Mouse (Mus musculus) fibroblast of lung, adult 2 months (primary cell): ENCODE results near the gene Aqp6.

ENCODE experiments used
- DNase-seq: peaks from one replicate; pipeline ENCODE4 v3.0.0-alpha.2; 2011; ENCODE audit warnings: low read depth

Gene Aqp6

GRCm38 (mm10) chr15:99597596-99597995 lies 3.6 kb upstream of the Aqp6 start:
- DNase-seq = no peak

- DNase-seq = no peak
Measured at GRCm38 (mm10) chr15:99599245-99600070, 1.7 kb upstream of the Aqp6 start.

- DNase-seq = no peak
Measured at GRCm38 (mm10) chr15:99601823-99602120, 572 bp downstream of the Aqp6 start.

- DNase-seq = no peak
Measured at GRCm38 (mm10) chr15:99602206-99602820, 1.1 kb downstream of the Aqp6 start.

- no peak for DNase-seq
Measured at GRCm38 (mm10) chr15:99603216-99603615, 2.0 kb downstream of the Aqp6 start.

GRCm38 (mm10) chr15:99605595-99605994 lies 4.4 kb downstream of the Aqp6 start:
- DNase-seq = no peak

GRCm38 (mm10) chr15:99606515-99606914 lies 5.3 kb downstream of the Aqp6 start:
- DNase-seq = no peak

GRCm38 (mm10) chr15:99607388-99608113 lies 6.4 kb downstream of the Aqp6 start:
- no peak for DNase-seq

- no peak for DNase-seq
Measured at GRCm38 (mm10) chr15:99608382-99609125, 7.4 kb downstream of the Aqp6 start.

- DNase-seq = no peak
Measured at GRCm38 (mm10) chr15:99611563-99611962, 10.4 kb downstream of the Aqp6 start.

GRCm38 (mm10) chr15:99614273-99614672 lies 13.1 kb downstream of the Aqp6 start:
- no peak for DNase-seq

- peak; percentile 47 for DNase-seq
Measured at GRCm38 (mm10) chr15:99614753-99615152, 13.6 kb downstream of the Aqp6 start.

- DNase-seq = peak; percentile 51
Measured at GRCm38 (mm10) chr15:99615246-99615645, 14.0 kb downstream of the Aqp6 start.

- DNase-seq = no peak
Measured at GRCm38 (mm10) chr15:99618595-99618994, 17.4 kb downstream of the Aqp6 start.

GRCm38 (mm10) chr15:99619821-99620220 lies 18.6 kb downstream of the Aqp6 start:
- no peak for DNase-seq

- DNase-seq = no peak
Measured at GRCm38 (mm10) chr15:99622063-99622462, 20.9 kb downstream of the Aqp6 start.

GRCm38 (mm10) chr15:99631618-99632017 lies 30.4 kb downstream of the Aqp6 start:
- no peak for DNase-seq

GRCm38 (mm10) chr15:99634702-99635101 lies 33.5 kb downstream of the Aqp6 start:
- no peak for DNase-seq

GRCm38 (mm10) chr15:99637405-99638123 lies 36.4 kb downstream of the Aqp6 start:
- no peak for DNase-seq

- no peak for DNase-seq
Measured at GRCm38 (mm10) chr15:99638124-99638485, 36.9 kb downstream of the Aqp6 start.

- no peak for DNase-seq
Measured at GRCm38 (mm10) chr15:99642622-99643021, 41.4 kb downstream of the Aqp6 start.

GRCm38 (mm10) chr15:99643832-99644231 lies 42.6 kb downstream of the Aqp6 start:
- no peak for DNase-seq
